28 mouse cellular contexts compared by ENCODE assay signal in genomic region chr11:51576454-51576853, GRCm38 (mm10). TPM values are rescaled to one million over a fixed set of nuclear protein-coding genes. Genes with fewer than 3 reads are reported as not detected.
DNase-seq lines count a peak whose midpoint lies in the region; ATAC-seq and TF ChIP-seq lines count a peak whose summit lies in the region.
"Had no signal": no experiment of that assay in that cellular context is flagged by ENCODE, and none has a peak within 500 bp of the region (broad histone marks: within the 10 kb centered on the region; RNA-seq: fewer than 3 reads in every experiment).

No protein-coding gene starts in this region.

- no peak for ATAC-seq in forebrain, embryonic 13.5 days
- no peak for ATAC-seq in hindbrain, embryonic 13.5 days (ENCODE audit: low FRiP score)
- ATAC-seq in hindbrain, embryonic 16.5 days: no peak
- no peak for ATAC-seq in midbrain, postnatal 0 days (ENCODE audit: low FRiP score)
- ATAC-seq in midbrain, embryonic 15.5 days (replicated peaks): no peak
- ATAC-seq: CD4-positive, CD25-positive, alpha-beta regulatory T cell, adult 4 months; intestine, embryonic 15.5 days; Patski had no signal

- TF ChIP-seq CTCF in midbrain, postnatal 0 days (IDR thresholded peaks at IDR 0.05): no peak

- no peak overlapping the region for H3K4me3 ChIP-seq in forebrain, embryonic 13.5 days
- no peak overlapping the region for H3K4me3 ChIP-seq in forebrain, embryonic 10.5 days
- no peak overlapping the region for H3K4me3 ChIP-seq in hindbrain, embryonic 13.5 days
- H3K4me3 ChIP-seq in hindbrain, embryonic 16.5 days (ENCODE audit: low read length): no peak overlapping the region
- H3K4me3 ChIP-seq in midbrain, postnatal 0 days (ENCODE audit: low read depth, low read length): no peak overlapping the region
- no peak overlapping the region for H3K4me3 ChIP-seq in midbrain, embryonic 15.5 days
- H3K4me3 ChIP-seq: embryonic facial prominence, embryonic 13.5 days; erythroblast, embryonic 14.5 days; heart, embryonic 10.5 days; intestine, embryonic 15.5 days; limb, embryonic 15.5 days; liver, embryonic 15.5 days; lung, embryonic 15.5 days; neural tube, embryonic 12.5 days had no signal

- H3K36me3 ChIP-seq in forebrain, embryonic 13.5 days (ENCODE audit: poor library complexity, severe bottlenecking): no peaks in the 10 kb centered on the region
- H3K36me3 ChIP-seq in forebrain, embryonic 10.5 days (replicated peaks): no peaks in the 10 kb centered on the region
- H3K36me3 ChIP-seq in hindbrain, embryonic 13.5 days: no peaks in the 10 kb centered on the region
- H3K36me3 ChIP-seq in hindbrain, embryonic 16.5 days (ENCODE audit: control insufficient read depth, insufficient read depth, low read length): no peaks in the 10 kb centered on the region
- H3K36me3 ChIP-seq in midbrain, postnatal 0 days (ENCODE audit: insufficient read depth, low read length): no peaks in the 10 kb centered on the region
- H3K36me3 ChIP-seq in midbrain, embryonic 15.5 days (replicated peaks): no peaks in the 10 kb centered on the region
- H3K36me3 ChIP-seq: heart, embryonic 10.5 days; intestine, embryonic 15.5 days; limb, embryonic 15.5 days; liver, embryonic 15.5 days; lung, embryonic 15.5 days; neural tube, embryonic 12.5 days had no signal

- H3K27ac ChIP-seq in forebrain, embryonic 13.5 days: 0 out of 2 replicates have a peak overlapping the region, but pooled peaks have one; percentile 21
- H3K27ac ChIP-seq in forebrain, embryonic 10.5 days: no peak overlapping the region
- H3K27ac ChIP-seq in hindbrain, embryonic 13.5 days: no peak overlapping the region
- H3K27ac ChIP-seq in hindbrain, embryonic 16.5 days (ENCODE audit: low read depth, low read length): no peak overlapping the region
- no peak overlapping the region for H3K27ac ChIP-seq in midbrain, postnatal 0 days (ENCODE audit: low read depth, low read length)
- H3K27ac ChIP-seq in midbrain, embryonic 15.5 days: no peak overlapping the region
- H3K27ac ChIP-seq: embryonic facial prominence, embryonic 13.5 days; heart, embryonic 10.5 days; intestine, embryonic 15.5 days; limb, embryonic 15.5 days; liver, embryonic 15.5 days; lung, embryonic 15.5 days; macrophage; neural tube, embryonic 12.5 days had no signal

- no peaks in the 10 kb centered on the region for H3K9me3 ChIP-seq in forebrain, embryonic 13.5 days (replicated peaks)
- no peaks in the 10 kb centered on the region for H3K9me3 ChIP-seq in forebrain, embryonic 10.5 days
- H3K9me3 ChIP-seq in hindbrain, embryonic 13.5 days: no peaks in the 10 kb centered on the region
- H3K9me3 ChIP-seq in hindbrain, embryonic 16.5 days (ENCODE audit: control insufficient read depth, low read length): no peaks in the 10 kb centered on the region
- no peaks in the 10 kb centered on the region for H3K9me3 ChIP-seq in midbrain, postnatal 0 days (ENCODE audit: low read length)
- H3K9me3 ChIP-seq in midbrain, embryonic 15.5 days: no peaks in the 10 kb centered on the region
- H3K9me3 ChIP-seq: embryonic facial prominence, embryonic 13.5 days; heart, embryonic 10.5 days; intestine, embryonic 15.5 days; limb, embryonic 15.5 days; liver, embryonic 15.5 days; lung, embryonic 15.5 days; neural tube, embryonic 12.5 days had no signal

- H3K4me1 ChIP-seq in forebrain, embryonic 13.5 days: no peaks in the 10 kb centered on the region
- H3K4me1 ChIP-seq in forebrain, embryonic 10.5 days: peaks cover 9% of the 10 kb centered on the region
- H3K4me1 ChIP-seq in hindbrain, embryonic 13.5 days (replicated peaks): peaks cover 11% of the 10 kb centered on the region
- no peaks in the 10 kb centered on the region for H3K4me1 ChIP-seq in hindbrain, embryonic 16.5 days (ENCODE audit: control insufficient read depth, insufficient read depth, low read depth, low read length)
- H3K4me1 ChIP-seq in midbrain, postnatal 0 days (ENCODE audit: insufficient read depth, low read length): no peaks in the 10 kb centered on the region
- H3K4me1 ChIP-seq in midbrain, embryonic 15.5 days: no peaks in the 10 kb centered on the region
- H3K4me1 ChIP-seq: limb, embryonic 15.5 days; liver, embryonic 15.5 days; lung, embryonic 15.5 days had no signal

- H3K27me3 ChIP-seq in forebrain, embryonic 13.5 days: no peaks in the 10 kb centered on the region
- H3K27me3 ChIP-seq in forebrain, embryonic 10.5 days (ENCODE audit: poor library complexity, severe bottlenecking): no peaks in the 10 kb centered on the region
- no peaks in the 10 kb centered on the region for H3K27me3 ChIP-seq in hindbrain, embryonic 13.5 days
- no peaks in the 10 kb centered on the region for H3K27me3 ChIP-seq in hindbrain, embryonic 16.5 days (replicated peaks; ENCODE audit: control insufficient read depth, insufficient read depth, low read length)
- H3K27me3 ChIP-seq in midbrain, postnatal 0 days (ENCODE audit: insufficient read depth, low read length): no peaks in the 10 kb centered on the region
- no peaks in the 10 kb centered on the region for H3K27me3 ChIP-seq in midbrain, embryonic 15.5 days (replicated peaks)
- H3K27me3 ChIP-seq: embryonic facial prominence, embryonic 13.5 days; intestine, embryonic 15.5 days; limb, embryonic 15.5 days; liver, embryonic 15.5 days; lung, embryonic 15.5 days; neural tube, embryonic 12.5 days; Patski had no signal

- no peak overlapping the region for H3K4me2 ChIP-seq in forebrain, embryonic 13.5 days
- H3K4me2 ChIP-seq in hindbrain, embryonic 13.5 days: no peak overlapping the region
- no peak overlapping the region for H3K4me2 ChIP-seq in hindbrain, embryonic 16.5 days (ENCODE audit: low read length)
- no peak overlapping the region for H3K4me2 ChIP-seq in midbrain, postnatal 0 days (ENCODE audit: low read depth, low read length, poor library complexity, severe bottlenecking)
- H3K4me2 ChIP-seq in midbrain, embryonic 15.5 days: no peak overlapping the region
- H3K4me2 ChIP-seq: embryonic facial prominence, embryonic 13.5 days; intestine, embryonic 15.5 days; limb, embryonic 15.5 days; liver, embryonic 15.5 days; lung, embryonic 15.5 days; neural tube, embryonic 12.5 days had no signal

- DNase-seq in forebrain, embryonic 10.5 days (ENCODE audit: extremely low spot score, low spot score): no peak
- DNase-seq in midbrain, postnatal 0 days (ENCODE audit: low spot score): peak; percentile 31
- DNase-seq in layer of hippocampus, postnatal 14 days (ENCODE audit: low spot score in 2 of 2): peak; percentile 46 to 50
- DNase-seq in urinary bladder, postnatal 25 days (ENCODE audit: low spot score): no peak
- DNase-seq: adrenal gland, postnatal 36 days; cerebellum, adult 11 months; cerebellum, postnatal 36 days; embryo, embryonic 11 days; kidney, adult 8-10 months; kidney, postnatal 10 days; retina, postnatal 1 day; right cerebral cortex, postnatal 4 days; thymus, postnatal 14 days had no signal

- 64% methylated on average over 4 of the region's 4 CpGs for WGBS in forebrain, embryonic 13.5 days
- 83% methylated on average over 4 of the region's 4 CpGs for WGBS in forebrain, embryonic 10.5 days
- 53% methylated on average over 4 of the region's 4 CpGs for WGBS in hindbrain, embryonic 13.5 days
- WGBS in hindbrain, embryonic 16.5 days: 58% methylated on average over 4 of the region's 4 CpGs
- WGBS in midbrain, postnatal 0 days: 64% methylated on average over 4 of the region's 4 CpGs
- 64% methylated on average over 4 of the region's 4 CpGs for WGBS in midbrain, embryonic 15.5 days

- no peak overlapping the region for H3K9ac ChIP-seq in forebrain, embryonic 13.5 days
- H3K9ac ChIP-seq in hindbrain, embryonic 13.5 days: 0 out of 2 replicates have a peak overlapping the region, but pooled peaks have one; percentile 13
- no peak overlapping the region for H3K9ac ChIP-seq in hindbrain, embryonic 16.5 days (ENCODE audit: low read depth, low read length)
- no peak overlapping the region for H3K9ac ChIP-seq in midbrain, postnatal 0 days (replicated peaks; ENCODE audit: low read length, poor library complexity, severe bottlenecking)
- no peak overlapping the region for H3K9ac ChIP-seq in midbrain, embryonic 15.5 days
- H3K9ac ChIP-seq: intestine, embryonic 15.5 days; limb, embryonic 15.5 days; liver, embryonic 15.5 days; lung, embryonic 15.5 days; neural tube, embryonic 12.5 days had no signal

RNA-seq across cellular contexts. Expression of gene Phykpl, which starts 8.1 kb away (rescaled TPM):
- 13.4 and 14.1 TPM in 2 replicates for polyA plus RNA-seq in forebrain, embryonic 13.5 days (2015; fragmentation: Nextera tagmentation; extraction: Ambion mirVana)
- polyA plus RNA-seq in forebrain, embryonic 10.5 days (2016; fragmentation: Nextera tagmentation; extraction: Ambion mirVana): 15.9 and 16.3 TPM in 2 replicates
- 10.5 and 11.0 TPM in 2 replicates for polyA plus RNA-seq in hindbrain, embryonic 13.5 days (2015; fragmentation: Nextera tagmentation; extraction: Ambion mirVana)
- 9.2 and 9.7 TPM in 2 replicates for polyA plus RNA-seq in hindbrain, embryonic 16.5 days (2015; fragmentation: Nextera tagmentation; extraction: Ambion mirVana)
- total RNA-seq in midbrain, postnatal 0 days (2014; rRNA removed): 6.6 and 7.5 TPM in 2 replicates
- 5.9 and 6.9 TPM in 2 replicates for polyA plus RNA-seq in midbrain, postnatal 0 days (2015; fragmentation: Nextera tagmentation; extraction: Ambion mirVana)
- polyA plus RNA-seq in midbrain, embryonic 15.5 days (2015; fragmentation: Nextera tagmentation; extraction: Ambion mirVana): 9.7 and 12.0 TPM in 2 replicates
- 10 to 100 TPM in 1 of 2 experiments, 1 to 10 TPM in 1; 9.1 to 11.7 TPM for total RNA-seq in layer of hippocampus, postnatal 14 days (2021)

RNA-seq across cellular contexts. Expression of gene Hnrnpab, which starts 30.2 kb away (rescaled TPM):
- 585 and 646 TPM in 2 replicates for polyA plus RNA-seq in forebrain, embryonic 13.5 days (2015; fragmentation: Nextera tagmentation; extraction: Ambion mirVana)
- 597 and 634 TPM in 2 replicates for polyA plus RNA-seq in forebrain, embryonic 10.5 days (2016; fragmentation: Nextera tagmentation; extraction: Ambion mirVana)
- polyA plus RNA-seq in hindbrain, embryonic 13.5 days (2015; fragmentation: Nextera tagmentation; extraction: Ambion mirVana): 400 and 427 TPM in 2 replicates
- 221 and 253 TPM in 2 replicates for polyA plus RNA-seq in hindbrain, embryonic 16.5 days (2015; fragmentation: Nextera tagmentation; extraction: Ambion mirVana)
- total RNA-seq in midbrain, postnatal 0 days (2014; rRNA removed): 239 and 245 TPM in 2 replicates
- 191 and 220 TPM in 2 replicates for polyA plus RNA-seq in midbrain, postnatal 0 days (2015; fragmentation: Nextera tagmentation; extraction: Ambion mirVana)
- polyA plus RNA-seq in midbrain, embryonic 15.5 days (2015; fragmentation: Nextera tagmentation; extraction: Ambion mirVana): 353 and 380 TPM in 2 replicates
- total RNA-seq in layer of hippocampus, postnatal 14 days (2021): 100 to 1,000 TPM; 166 to 174 TPM

RNA-seq across cellular contexts. Expression of gene Nhp2, which starts 43.1 kb away (rescaled TPM):
- polyA plus RNA-seq in forebrain, embryonic 13.5 days (2015; fragmentation: Nextera tagmentation; extraction: Ambion mirVana): 123 and 141 TPM in 2 replicates
- 273 and 279 TPM in 2 replicates for polyA plus RNA-seq in forebrain, embryonic 10.5 days (2016; fragmentation: Nextera tagmentation; extraction: Ambion mirVana)
- polyA plus RNA-seq in hindbrain, embryonic 13.5 days (2015; fragmentation: Nextera tagmentation; extraction: Ambion mirVana): 99.6 and 108 TPM in 2 replicates
- 98.4 and 103 TPM in 2 replicates for polyA plus RNA-seq in hindbrain, embryonic 16.5 days (2015; fragmentation: Nextera tagmentation; extraction: Ambion mirVana)
- 36.6 and 60.3 TPM in 2 replicates for total RNA-seq in midbrain, postnatal 0 days (2014; rRNA removed)
- polyA plus RNA-seq in midbrain, postnatal 0 days (2015; fragmentation: Nextera tagmentation; extraction: Ambion mirVana): 88.4 and 96.1 TPM in 2 replicates
- 91.5 and 95.2 TPM in 2 replicates for polyA plus RNA-seq in midbrain, embryonic 15.5 days (2015; fragmentation: Nextera tagmentation; extraction: Ambion mirVana)
- total RNA-seq in layer of hippocampus, postnatal 14 days (2021): 10 to 100 TPM; 50.1 to 53.0 TPM

RNA-seq across cellular contexts. Expression of gene Rmnd5b, which starts 59.2 kb away (rescaled TPM):
- polyA plus RNA-seq in forebrain, embryonic 13.5 days (2015; fragmentation: Nextera tagmentation; extraction: Ambion mirVana): 53.8 and 61.2 TPM in 2 replicates
- 37.2 and 39.1 TPM in 2 replicates for polyA plus RNA-seq in forebrain, embryonic 10.5 days (2016; fragmentation: Nextera tagmentation; extraction: Ambion mirVana)
- polyA plus RNA-seq in hindbrain, embryonic 13.5 days (2015; fragmentation: Nextera tagmentation; extraction: Ambion mirVana): 74.8 and 77.7 TPM in 2 replicates
- 79.8 and 82.2 TPM in 2 replicates for polyA plus RNA-seq in hindbrain, embryonic 16.5 days (2015; fragmentation: Nextera tagmentation; extraction: Ambion mirVana)
- total RNA-seq in midbrain, postnatal 0 days (2014; rRNA removed): 70.1 and 93.9 TPM in 2 replicates
- polyA plus RNA-seq in midbrain, postnatal 0 days (2015; fragmentation: Nextera tagmentation; extraction: Ambion mirVana): 66.0 and 72.7 TPM in 2 replicates
- 83.7 and 89.3 TPM in 2 replicates for polyA plus RNA-seq in midbrain, embryonic 15.5 days (2015; fragmentation: Nextera tagmentation; extraction: Ambion mirVana)
- 10 to 100 TPM; 60.5 to 65.1 TPM for total RNA-seq in layer of hippocampus, postnatal 14 days (2021)

Comparison
In these comparisons a context has a peak if more than half of its experiments do, and no peak if none do; other contexts are left out.
1. DNase-seq: peak in midbrain, postnatal 0 days (single experiment) and layer of hippocampus, postnatal 14 days (2 of 2); none in forebrain, embryonic 10.5 days (single experiment) and urinary bladder, postnatal 25 days (single experiment).